Mouse (Mus musculus): ENCODE data around the gene Tdrd9.

Tdrd9 gene

GRCm38 (mm10) chr12:112025907-112026645 is 54.7 kb downstream of the Tdrd9 start:
- 57% methylated on average over 14 of the region's 14 CpGs for WGBS

GRCm38 (mm10) chr12:112027408-112027807 is 56.0 kb downstream of the Tdrd9 start:
- 36% methylated on average over 4 of the region's 4 CpGs for WGBS

GRCm38 (mm10) chr12:112033409-112033975 is 62.1 kb downstream of the Tdrd9 start:
- 45% methylated on average over 10 of the region's 10 CpGs for WGBS

GRCm38 (mm10) chr12:112035341-112036100 is 64.2 kb downstream of the Tdrd9 start:
- WGBS = 89% methylated on average over 6 of the region's 6 CpGs

GRCm38 (mm10) chr12:112038441-112038840 is 67.1 kb downstream of the Tdrd9 start:
- 88% methylated on average over 10 of the region's 10 CpGs for WGBS

GRCm38 (mm10) chr12:112039169-112039568 is 67.8 kb downstream of the Tdrd9 start:
- 92% methylated on average over 10 of the region's 10 CpGs for WGBS

GRCm38 (mm10) chr12:112042681-112043080 is 71.3 kb downstream of the Tdrd9 start:
- 93% methylated on average over 14 of the region's 14 CpGs for WGBS

- 19% methylated on average over 6 of the region's 6 CpGs for WGBS
Measured at GRCm38 (mm10) chr12:112077651-112078050, 106.3 kb downstream of the Tdrd9 start.

- 76% methylated on average over 8 of the region's 8 CpGs for WGBS
Measured at GRCm38 (mm10) chr12:112079911-112080310, 108.6 kb downstream of the Tdrd9 start.

- 86% methylated on average over 4 of the region's 4 CpGs for WGBS
Measured at GRCm38 (mm10) chr12:112080911-112081310, 109.6 kb downstream of the Tdrd9 start.

GRCm38 (mm10) chr12:112082241-112082640 is 110.9 kb downstream of the Tdrd9 start:
- WGBS = 40% methylated on average over 1 of the region's 1 CpGs

- WGBS = 77% methylated on average over 3 of the region's 3 CpGs
Measured at GRCm38 (mm10) chr12:112086250-112086649, 114.9 kb downstream of the Tdrd9 start.

GRCm38 (mm10) chr12:112086726-112087125 is 115.4 kb downstream of the Tdrd9 start:
- 71% methylated on average over 6 of the region's 6 CpGs for WGBS

- 71% methylated on average over 12 of the region's 12 CpGs for WGBS
Measured at GRCm38 (mm10) chr12:112088609-112089324, 117.4 kb downstream of the Tdrd9 start.

- 4% methylated on average over 12 of the region's 12 CpGs for WGBS
Measured at GRCm38 (mm10) chr12:112091054-112091453, 119.7 kb downstream of the Tdrd9 start.

GRCm38 (mm10) chr12:112094261-112094880 is 123.0 kb downstream of the Tdrd9 start:
- 86% methylated on average over 8 of the region's 8 CpGs for WGBS

- WGBS = 41% methylated on average over 13 of the region's 13 CpGs
Measured at GRCm38 (mm10) chr12:112096051-112096732, 124.8 kb downstream of the Tdrd9 start.

GRCm38 (mm10) chr12:112096733-112097117 is 125.4 kb downstream of the Tdrd9 start:
- 78% methylated on average over 8 of the region's 8 CpGs for WGBS

GRCm38 (mm10) chr12:112100106-112100505 is 128.7 kb downstream of the Tdrd9 start:
- WGBS = 70% methylated on average over 4 of the region's 4 CpGs

GRCm38 (mm10) chr12:112101045-112101444 is 129.7 kb downstream of the Tdrd9 start:
- WGBS = 62% methylated on average over 4 of the region's 4 CpGs

GRCm38 (mm10) chr12:112103179-112103578 is 131.8 kb downstream of the Tdrd9 start:
- 87% methylated on average over 5 of the region's 5 CpGs for WGBS

Data from cerebral cortex, adult 2 months (tissue).